Mouse (Mus musculus) stomach, embryonic 15.5 days (tissue): Measurements from ENCODE around the gene Stard10. TPM values are rescaled to one million over a fixed set of nuclear protein-coding genes. Genes with fewer than 3 reads are reported as not detected.

Source experiments
- ATAC-seq: fragments of 200-750 bp; cut with Nextera tagmentation; 2 replicates; pipeline ENCODE4 v1.8.0; 2017; ENCODE audit warnings: low read depth, moderate number of reproducible peaks, moderate TSS enrichment; ENCODE audit not compliant: insufficient read depth, low FRiP score
- H3K27ac ChIP-seq: fragments of 300-500 bp; sonication (generic); 2 replicates; pipeline ENCODE4 v1.5.1; 2015; ENCODE audit warnings: mild to moderate bottlenecking, inconsistent platforms
- H3K27me3 ChIP-seq: fragments of 300-500 bp; sonication (generic); replicated peaks from 2 replicates; pipeline ENCODE4 v1.6.1; 2015; ENCODE audit warnings: inconsistent platforms
- H3K36me3 ChIP-seq: fragments of 300-500 bp; sonication (generic); 2 replicates; pipeline ENCODE4 v1.6.1; 2015; ENCODE audit warnings: inconsistent platforms
- H3K4me1 ChIP-seq: fragments of 300-500 bp; sonication (generic); 2 replicates; pipeline ENCODE4 v1.6.1; 2015; ENCODE audit warnings: inconsistent platforms
- H3K4me2 ChIP-seq: fragments of 300-500 bp; sonication (generic); 2 replicates; pipeline ENCODE4 v1.6.1; 2015; ENCODE audit warnings: mild to moderate bottlenecking, inconsistent platforms
- H3K4me3 ChIP-seq: fragments of 300-500 bp; sonication (generic); replicated peaks from 2 replicates; pipeline ENCODE4 v1.5.1; 2015; ENCODE audit warnings: inconsistent platforms
- H3K9ac ChIP-seq: fragments of 300-500 bp; sonication (generic); 2 replicates; pipeline ENCODE4 v1.6.1; 2015; ENCODE audit warnings: inconsistent platforms
- H3K9me3 ChIP-seq: fragments of 300-500 bp; sonication (generic); 2 replicates; pipeline ENCODE4 v1.6.1; 2016; ENCODE audit warnings: inconsistent platforms
- WGBS: fragments of 180-500 bp; shearing (Covaris S2); methylation state at CpG from one replicate; pipeline ENCODE4 v1.1.7; 2015; 5-methylcytosine and 5-hydroxymethylcytosine counted together
- polyA plus RNA-seq: library from polyadenylated mRNA; unstranded; fragments of >200 nt; fragmentation: Nextera tagmentation; extraction: Ambion mirVana; gene quantifications from 2 replicates; pipeline ENCODE4 v1.2.1, GENCODE M21; 2015

Gene Stard10
- polyA plus RNA-seq, 1 experiment from 2014 or later: 112 TPM

DNA sequence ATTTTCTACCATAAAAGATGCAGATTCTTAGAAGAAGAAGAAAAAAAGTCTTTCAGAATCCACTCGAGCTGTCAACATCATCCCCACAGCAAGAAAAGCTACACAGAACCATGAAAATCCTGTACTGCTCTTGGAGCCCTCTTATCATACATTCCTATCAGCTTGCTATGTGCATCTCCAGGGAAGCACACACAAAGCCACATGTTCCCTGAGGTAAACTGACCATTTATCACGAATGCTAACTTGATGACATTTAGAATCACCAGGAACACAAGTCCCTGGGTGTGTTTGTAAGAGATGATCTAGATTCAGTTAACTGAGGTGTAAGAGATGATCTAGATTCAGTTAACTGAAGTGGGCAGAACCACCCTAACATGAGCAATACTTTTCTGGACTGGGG, 10.0 kb upstream of the Stard10 start:
- ATAC-seq: no peak
- no peaks in the 10 kb centered on the region for H3K36me3 ChIP-seq
- H3K9ac ChIP-seq: no peak overlapping the region
- H3K4me3 ChIP-seq: no peak overlapping the region
- 41% methylated on average over 2 of the region's 2 CpGs for WGBS
- no peak overlapping the region for H3K27ac ChIP-seq
- peaks cover 7% of the 10 kb centered on the region; the same call in 1 of the 2 replicates for H3K4me1 ChIP-seq
- H3K27me3 ChIP-seq: no peaks in the 10 kb centered on the region
- H3K4me2 ChIP-seq: no peak overlapping the region
- H3K9me3 ChIP-seq: no peaks in the 10 kb centered on the region

DNA sequence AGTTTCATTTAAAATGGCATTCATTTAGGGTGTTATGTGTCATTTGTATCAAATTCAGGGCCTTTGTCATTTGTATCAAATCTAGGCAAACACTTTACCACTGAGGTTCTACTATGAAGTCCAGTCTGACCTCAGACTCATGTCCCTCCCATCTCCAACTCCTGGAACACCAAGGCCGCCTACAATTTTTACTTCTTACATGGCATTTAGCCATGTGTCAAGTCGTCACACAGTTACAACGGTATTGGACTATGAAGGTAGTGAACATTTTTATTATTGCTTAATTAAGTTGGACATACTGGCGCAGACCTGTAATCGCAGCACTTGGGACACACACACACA, 6.9 kb upstream of the Stard10 start:
- Histone ChIP-seq H3K27me3 (no peaks in the 10 kb centered on the region), H3K9ac (no peak overlapping the region), H3K4me3 (peak overlapping the region; percentile 73), H3K4me2 (peak overlapping the region; percentile 65), H3K27ac (peak overlapping the region; percentile 98), H3K36me3 (no peaks in the 10 kb centered on the region), H3K9me3 (no peaks in the 10 kb centered on the region), H3K4me1 (no peaks in the 10 kb centered on the region)
- ATAC-seq: no peak
- 35% methylated on average over 5 of the region's 5 CpGs for WGBS

DNA sequence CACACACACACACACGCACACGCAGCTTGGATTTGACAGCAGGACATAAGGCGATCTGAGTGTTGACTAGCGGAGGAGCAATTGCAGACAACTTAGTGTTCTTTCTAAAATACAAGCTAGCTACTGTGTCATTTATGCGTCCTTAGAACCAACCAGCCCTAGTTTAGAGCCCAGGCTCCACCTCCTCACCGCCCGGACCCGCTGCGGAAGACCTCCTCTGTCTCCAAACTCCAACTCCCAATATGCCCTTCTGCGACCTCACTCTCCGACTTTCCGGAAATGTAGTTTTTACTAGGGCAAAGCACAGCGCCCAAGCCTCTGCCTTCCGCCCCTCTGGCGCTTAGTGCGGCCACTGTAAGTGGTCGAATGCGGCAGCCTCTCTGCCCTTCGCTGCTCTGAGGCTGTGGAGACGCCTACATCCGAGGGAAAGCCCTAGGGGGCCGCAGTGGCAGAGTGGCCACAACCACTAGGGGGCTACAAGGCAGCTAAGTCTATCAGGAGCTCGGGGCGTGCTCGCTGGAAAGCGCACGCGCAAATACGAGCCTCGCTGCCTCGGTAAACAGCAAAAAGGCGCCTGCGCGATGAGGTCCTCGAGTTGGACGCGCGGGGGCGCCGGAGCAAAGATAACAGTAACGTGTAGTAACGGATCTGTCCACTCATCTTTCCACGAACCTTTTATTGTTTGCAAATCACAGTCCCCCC, 6.4 kb upstream of the Stard10 start:
- Histone ChIP-seq H3K9ac (peak overlapping the region; percentile 86; the same call in 1 of the 2 replicates), H3K27ac (peak overlapping the region; percentile 98)
- WGBS: 1% methylated on average over 43 of the region's 43 CpGs

DNA sequence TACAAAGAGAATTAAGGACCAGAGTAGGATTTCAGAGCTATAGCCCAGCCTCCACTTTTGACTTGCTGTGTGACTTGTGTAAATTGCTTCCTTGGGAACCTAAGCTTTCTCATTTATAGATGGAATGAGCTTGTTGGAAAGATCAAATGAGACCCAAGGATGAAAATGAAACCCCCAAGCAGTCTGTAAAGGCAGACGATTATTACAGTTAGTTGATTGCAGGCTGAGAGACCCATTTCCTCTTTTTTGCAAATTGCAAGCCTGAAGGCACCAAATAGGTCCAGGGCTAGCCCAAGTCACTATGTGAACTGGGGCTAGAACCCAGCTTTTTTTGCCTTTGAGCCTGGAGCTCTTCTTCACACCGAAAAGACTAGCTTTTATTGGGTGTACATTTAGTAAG, 5.8 kb upstream of the Stard10 start:
- Histone ChIP-seq H3K4me1 (no peaks in the 10 kb centered on the region), H3K4me3 (peak overlapping the region; percentile 73), H3K27me3 (no peaks in the 10 kb centered on the region), H3K9me3 (no peaks in the 10 kb centered on the region), H3K4me2 (peak overlapping the region; percentile 65), H3K36me3 (no peaks in the 10 kb centered on the region), H3K27ac (no peak overlapping the region), H3K9ac (no peak overlapping the region)
- ATAC-seq: no peak
- WGBS: 41% methylated on average over 2 of the region's 2 CpGs

More for the DNA sequence above, 6.4 kb upstream of the Stard10 start:
- peak overlapping the region; percentile 65 for H3K4me2 ChIP-seq
- H3K27me3 ChIP-seq: no peaks in the 10 kb centered on the region
- H3K36me3 ChIP-seq: no peaks in the 10 kb centered on the region
- peak; percentile 92 for ATAC-seq
- no peaks in the 10 kb centered on the region for H3K4me1 ChIP-seq
- H3K4me3 ChIP-seq: peak overlapping the region; percentile 73
- no peaks in the 10 kb centered on the region for H3K9me3 ChIP-seq

DNA sequence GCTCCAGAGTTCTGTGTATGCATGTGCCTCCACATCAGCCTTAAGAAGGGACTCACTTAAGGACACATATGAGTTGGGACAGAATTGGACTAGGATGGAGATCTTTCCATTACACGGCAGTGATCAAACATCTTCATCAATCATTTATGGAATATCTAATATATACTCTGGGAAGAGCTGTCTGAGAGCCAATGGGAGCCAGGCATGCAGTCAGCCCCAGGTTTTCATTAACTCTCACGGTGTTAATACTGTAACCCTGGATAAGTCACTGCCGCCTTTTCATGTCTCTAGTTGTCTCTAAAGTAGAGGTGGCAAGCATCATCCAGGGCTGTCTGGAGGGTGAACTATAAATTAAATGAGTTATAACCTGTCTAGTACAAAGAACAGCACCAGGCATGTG, 3.9 kb upstream of the Stard10 start:
- no peak overlapping the region for H3K9ac ChIP-seq
- H3K4me1 ChIP-seq: no peaks in the 10 kb centered on the region
- no peak overlapping the region for H3K4me2 ChIP-seq
- H3K36me3 ChIP-seq: no peaks in the 10 kb centered on the region
- no peaks in the 10 kb centered on the region for H3K9me3 ChIP-seq
- ATAC-seq: no peak
- no peak overlapping the region for H3K27ac ChIP-seq
- WGBS: 62% methylated on average over 3 of the region's 3 CpGs
- H3K4me3 ChIP-seq: no peak overlapping the region
- H3K27me3 ChIP-seq: no peaks in the 10 kb centered on the region

DNA sequence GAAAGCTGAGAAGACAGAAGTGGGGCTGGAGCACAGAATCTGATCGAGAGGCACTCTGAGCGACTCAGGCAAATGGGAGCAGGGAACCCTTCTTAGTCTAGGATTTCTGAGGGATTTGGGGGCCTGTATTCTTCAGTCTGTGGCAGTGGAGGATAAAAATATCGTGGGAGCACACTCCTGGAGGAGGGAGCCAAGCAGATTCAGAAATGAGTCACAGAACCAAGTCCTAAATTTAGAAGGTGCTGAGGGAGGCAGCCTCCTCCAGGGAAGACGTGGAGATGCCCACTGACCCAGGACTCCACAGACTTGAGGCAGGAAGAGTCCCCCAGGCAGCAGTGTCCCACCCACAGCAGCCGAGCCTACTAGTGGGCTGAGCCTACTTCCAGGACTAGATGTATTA, 2.5 kb upstream of the Stard10 start:
- no peak overlapping the region for H3K27ac ChIP-seq
- no peaks in the 10 kb centered on the region for H3K27me3 ChIP-seq
- 62% methylated on average over 5 of the region's 5 CpGs for WGBS
- no peak overlapping the region for H3K4me3 ChIP-seq
- H3K9ac ChIP-seq: no peak overlapping the region
- no peak for ATAC-seq
- H3K9me3 ChIP-seq: no peaks in the 10 kb centered on the region
- H3K4me1 ChIP-seq: peaks cover 3% of the 10 kb centered on the region; the same call in 1 of the 2 replicates
- no peaks in the 10 kb centered on the region for H3K36me3 ChIP-seq
- no peak overlapping the region for H3K4me2 ChIP-seq

DNA sequence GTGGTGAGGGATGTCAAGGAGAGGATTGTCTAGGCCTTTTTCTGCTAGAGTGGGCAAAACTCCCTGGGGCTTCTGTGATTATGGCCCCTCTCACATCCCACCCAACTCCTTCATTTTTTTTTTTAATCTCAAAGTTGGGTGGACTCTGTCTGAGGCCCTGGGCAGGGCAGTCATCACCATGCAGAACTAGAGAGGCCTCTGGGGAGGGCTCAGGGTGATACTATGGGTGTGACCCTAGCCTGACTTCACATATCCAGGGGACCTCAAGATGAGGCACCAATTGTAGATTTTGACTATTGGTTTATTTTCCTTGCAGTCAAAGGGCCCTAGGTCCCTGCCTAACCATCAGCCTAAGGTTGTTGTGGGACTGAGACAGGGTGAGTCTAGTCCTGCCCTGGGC, 1.2 kb upstream of the Stard10 start:
- H3K9me3 ChIP-seq: no peaks in the 10 kb centered on the region
- no peak overlapping the region for H3K4me2 ChIP-seq
- no peaks in the 10 kb centered on the region for H3K27me3 ChIP-seq
- H3K9ac ChIP-seq: no peak overlapping the region
- H3K27ac ChIP-seq: no peak overlapping the region
- H3K4me1 ChIP-seq: peaks cover 12% of the 10 kb centered on the region
- no peak for ATAC-seq
- no peaks in the 10 kb centered on the region for H3K36me3 ChIP-seq
- no peak overlapping the region for H3K4me3 ChIP-seq

DNA sequence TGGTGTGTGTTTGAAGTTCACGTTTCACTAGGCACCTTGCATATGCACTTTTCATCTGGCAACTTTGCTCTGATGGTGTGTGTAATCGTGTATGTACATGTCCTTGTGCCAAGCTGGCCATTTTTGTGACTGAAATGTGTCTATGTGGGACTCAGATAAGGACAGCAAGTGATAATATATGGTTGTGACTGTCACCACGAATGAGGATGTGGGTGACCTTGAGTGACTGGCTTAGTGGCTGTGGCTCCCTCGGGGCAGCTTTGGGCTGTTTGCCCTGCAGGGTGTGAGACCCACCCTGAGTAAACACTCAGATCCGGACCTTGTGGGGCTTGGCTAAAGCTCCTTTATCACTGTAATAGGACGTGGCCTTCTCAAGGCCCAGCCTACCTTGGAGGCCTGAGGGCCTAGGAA, 290 bp upstream of the Stard10 start:
- Histone ChIP-seq H3K9ac (no peak overlapping the region), H3K36me3 (no peaks in the 10 kb centered on the region), H3K4me3 (no peak overlapping the region), H3K27me3 (no peaks in the 10 kb centered on the region), H3K4me1 (peaks cover 13% of the 10 kb centered on the region), H3K4me2 (no peak overlapping the region), H3K27ac (peak overlapping the region; percentile 57; the same call in 1 of the 2 replicates), H3K9me3 (no peaks in the 10 kb centered on the region)
- 37% methylated on average over 6 of the region's 6 CpGs for WGBS
- peak; percentile 67 for ATAC-seq

DNA sequence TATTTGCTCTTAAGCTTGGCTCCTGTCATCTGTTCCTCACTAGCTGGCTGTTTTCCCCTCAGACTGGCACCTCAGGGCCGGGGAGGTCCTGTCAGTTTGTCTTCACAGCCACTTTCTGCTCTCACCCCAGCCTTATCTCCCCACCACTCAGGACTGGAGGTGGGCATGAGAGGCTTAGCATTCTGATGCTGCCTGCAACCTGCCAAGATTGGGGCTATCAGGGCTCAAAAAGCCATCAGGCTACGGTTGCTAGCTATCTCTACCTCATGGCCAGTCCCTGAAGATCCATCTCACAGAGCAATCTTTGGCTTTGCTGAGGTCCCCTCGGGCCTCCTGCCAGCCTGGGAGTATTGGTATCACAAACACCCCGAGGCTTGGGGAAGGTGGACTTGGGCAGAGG, 2.0 kb downstream of the Stard10 start:
- no peak for ATAC-seq
- Histone ChIP-seq H3K4me1 (peaks cover 19% of the 10 kb centered on the region), H3K27me3 (no peaks in the 10 kb centered on the region), H3K36me3 (no peaks in the 10 kb centered on the region), H3K9me3 (no peaks in the 10 kb centered on the region), H3K27ac (peak overlapping the region; percentile 31; the same call in 1 of the 2 replicates), H3K4me2 (no peak overlapping the region), H3K4me3 (no peak overlapping the region), H3K9ac (no peak overlapping the region)
- WGBS: 69% methylated on average over 4 of the region's 4 CpGs

DNA sequence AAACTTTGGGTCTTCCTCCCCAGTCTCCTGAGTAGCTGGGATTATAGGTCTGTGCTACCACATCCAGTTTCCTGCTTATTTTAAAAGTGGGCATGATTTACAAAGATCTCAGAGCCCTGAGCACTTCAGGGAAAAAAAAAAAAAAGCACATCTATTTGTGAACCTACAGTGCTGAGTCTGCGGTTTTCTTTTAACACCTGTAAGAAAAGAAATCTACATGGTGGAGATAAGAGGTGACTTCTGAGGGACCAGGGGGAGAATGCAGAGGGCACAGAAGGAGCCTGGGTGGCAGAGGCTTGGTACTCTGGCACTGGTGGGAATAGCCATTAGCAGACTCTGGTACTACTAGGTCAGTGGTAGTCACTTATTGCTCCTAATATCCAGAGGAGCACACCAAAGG, 2.9 kb downstream of the Stard10 start:
- H3K9ac ChIP-seq: no peak overlapping the region
- peak overlapping the region; percentile 94; the same call in 1 of the 2 replicates for H3K4me2 ChIP-seq
- peaks cover 26% of the 10 kb centered on the region for H3K4me1 ChIP-seq
- H3K36me3 ChIP-seq: no peaks in the 10 kb centered on the region
- peak overlapping the region; percentile 95; the same call in 1 of the 2 replicates for H3K27ac ChIP-seq
- H3K27me3 ChIP-seq: no peaks in the 10 kb centered on the region
- 66% methylated on average over 1 of the region's 1 CpGs for WGBS
- no peaks in the 10 kb centered on the region for H3K9me3 ChIP-seq
- H3K4me3 ChIP-seq: no peak overlapping the region
- ATAC-seq: no peak

DNA sequence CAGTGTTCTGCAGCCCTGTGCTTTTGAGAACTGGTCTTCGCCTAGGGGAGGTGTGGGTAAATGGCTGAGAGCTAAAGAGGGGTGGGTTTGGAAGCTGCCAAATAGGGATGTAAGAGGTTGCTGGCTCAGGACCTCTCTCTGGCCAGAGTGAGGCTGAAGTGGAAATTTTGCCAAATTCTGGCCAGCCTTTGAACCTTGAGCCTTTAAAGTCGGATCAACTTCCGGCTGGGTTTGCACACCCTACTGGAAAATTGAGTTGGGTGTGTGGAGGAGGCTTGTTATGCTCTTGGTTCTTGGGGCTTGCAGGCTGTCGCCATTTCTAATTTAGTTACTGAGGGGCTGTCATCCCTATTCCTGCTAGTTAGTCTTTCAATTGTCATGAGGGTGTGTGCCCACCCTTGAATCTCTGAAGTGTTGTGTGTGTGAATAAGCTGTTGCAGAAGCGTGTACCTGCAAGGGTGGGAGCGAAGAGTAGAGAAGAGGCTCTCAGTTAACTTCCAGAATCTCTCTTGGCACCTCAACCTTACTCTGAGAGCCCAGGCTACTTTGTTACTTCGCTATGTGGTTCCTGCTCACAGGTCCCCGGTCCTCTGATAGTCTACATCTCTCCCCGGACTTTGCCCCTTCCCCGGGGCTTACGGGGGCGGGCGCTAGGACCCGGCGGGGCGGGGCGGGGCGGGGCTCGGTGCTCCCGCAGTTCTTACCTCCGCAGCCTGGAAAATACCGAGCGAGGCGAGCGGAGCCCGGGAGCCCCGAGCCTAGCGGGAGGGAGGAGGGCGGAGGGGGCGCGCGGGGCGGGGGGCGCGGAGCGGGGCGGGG, 3.7 kb downstream of the Stard10 start:
- H3K27me3 ChIP-seq: no peaks in the 10 kb centered on the region
- H3K27ac ChIP-seq: peak overlapping the region; percentile 95
- H3K9ac ChIP-seq: peak overlapping the region; percentile 74
- H3K36me3 ChIP-seq: no peaks in the 10 kb centered on the region
- H3K4me2 ChIP-seq: peak overlapping the region; percentile 94
- peak; percentile 60 for ATAC-seq
- no peaks in the 10 kb centered on the region for H3K9me3 ChIP-seq
- WGBS: 7% methylated on average over 20 of the region's 37 CpGs
- peaks cover 29% of the 10 kb centered on the region for H3K4me1 ChIP-seq
- H3K4me3 ChIP-seq: peak overlapping the region; percentile 80

DNA sequence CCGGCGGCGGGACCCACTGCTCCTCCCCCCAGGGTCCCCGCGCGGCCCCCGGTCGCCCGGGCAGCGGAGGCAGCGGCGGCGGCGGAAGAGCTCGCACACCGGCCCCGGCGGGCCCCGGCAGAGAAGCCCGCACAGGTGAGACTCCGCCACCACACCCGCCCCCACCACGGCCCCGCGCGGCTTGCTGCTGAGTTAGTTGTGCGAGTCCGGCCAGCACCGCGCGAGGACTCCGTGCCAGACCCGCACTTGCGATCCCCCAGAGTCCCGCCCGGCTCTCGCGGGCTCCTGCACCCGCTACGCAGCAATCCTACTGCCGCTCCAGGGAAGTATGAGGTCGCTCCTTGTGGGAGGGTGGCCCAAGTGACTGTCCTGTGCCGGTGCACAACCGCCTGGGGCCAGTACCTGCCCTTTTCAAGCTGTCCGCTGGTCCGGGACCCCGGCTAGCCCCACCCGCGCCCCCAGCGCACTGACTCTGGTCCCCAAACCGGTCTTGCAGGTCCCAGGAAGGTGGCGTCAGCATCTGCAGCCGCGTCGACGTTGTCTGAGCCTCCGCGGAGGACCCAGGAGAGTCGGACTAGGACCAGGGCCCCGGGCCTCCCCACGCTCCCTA, 4.4 kb downstream of the Stard10 start:
- H3K4me3 ChIP-seq: peak overlapping the region; percentile 80
- no peaks in the 10 kb centered on the region for H3K9me3 ChIP-seq
- WGBS: under 1% methylated on average over 58 of the region's 61 CpGs
- no peaks in the 10 kb centered on the region for H3K27me3 ChIP-seq
- peak overlapping the region; percentile 95 for H3K27ac ChIP-seq
- peak overlapping the region; percentile 94 for H3K4me2 ChIP-seq
- H3K9ac ChIP-seq: peak overlapping the region; percentile 74
- H3K4me1 ChIP-seq: peaks cover 29% of the 10 kb centered on the region
- no peaks in the 10 kb centered on the region for H3K36me3 ChIP-seq
- peak; percentile 44 for ATAC-seq
